Mouse (Mus musculus) C2C12 (cell line): Measurements from ENCODE around the gene Kifc3. TPM values are rescaled to one million over a fixed set of nuclear protein-coding genes. Genes with fewer than 3 reads are reported as not detected.
A peak's percentile ranks its signal among the peaks of the same experiment; 100 is the strongest.

Experiments
- H3K27me3 ChIP-seq: one replicate; pipeline ENCODE4 v1.6.1; 2011; ENCODE audit not compliant: control insufficient read depth, insufficient read depth, insufficient read length
- H3K36me3 ChIP-seq: one replicate; pipeline ENCODE4 v1.6.1; 2011; ENCODE audit not compliant: control insufficient read depth, insufficient read depth
- H3K4me3 ChIP-seq: one replicate; pipeline ENCODE4 v1.5.1; 2011; ENCODE audit warnings: mild to moderate bottlenecking, control low read depth; ENCODE audit not compliant: poor library complexity, insufficient read depth, severe bottlenecking
- H3K79me2 ChIP-seq: one replicate; pipeline ENCODE4 v1.6.1; 2011; ENCODE audit not compliant: control insufficient read depth, insufficient read depth
- H3K79me3 ChIP-seq: one replicate; pipeline ENCODE4 v1.6.1; 2011; ENCODE audit warnings: low read depth, control low read depth
- H3ac ChIP-seq: one replicate; pipeline ENCODE3; 2011; ENCODE audit warnings: low read depth; ENCODE audit not compliant: control insufficient read depth, insufficient read length
- CEBPB ChIP-seq: IDR thresholded peaks from one replicate; pipeline ENCODE4 v1.6.1; 2011; ENCODE audit warnings: low read depth, mild to moderate bottlenecking, control low read depth, moderate library complexity
- CTCF ChIP-seq: IDR thresholded peaks from one replicate; pipeline ENCODE4 v1.5.1; 2011; ENCODE audit not compliant: control insufficient read depth, insufficient read depth, insufficient read length
- FOSL1 ChIP-seq: IDR thresholded peaks from one replicate; pipeline ENCODE4 v1.8.0; 2011; ENCODE audit warnings: mild to moderate bottlenecking, low read length; ENCODE audit not compliant: poor library complexity, insufficient read depth, severe bottlenecking
- MAX ChIP-seq: IDR thresholded peaks from one replicate; pipeline ENCODE4 v1.6.1; 2011; ENCODE audit warnings: mild to moderate bottlenecking, control low read depth
- MYOD1 ChIP-seq: IDR thresholded peaks from one replicate; pipeline ENCODE4 v1.6.1; 2011; ENCODE audit warnings: low read depth; ENCODE audit not compliant: control insufficient read depth, insufficient read length
- MYOG ChIP-seq: IDR thresholded peaks from one replicate; pipeline ENCODE4 v1.6.1; 2011; ENCODE audit not compliant: control insufficient read depth, insufficient read length; ENCODE audit errors: extremely low read depth
- USF1 ChIP-seq: IDR thresholded peaks from one replicate; pipeline ENCODE4 v1.6.1; 2011; ENCODE audit warnings: low read depth, mild to moderate bottlenecking, control low read depth, moderate library complexity
- polyA plus RNA-seq: library from polyadenylated mRNA; unstranded; fragments of >200 nt; fragmentation: generic; extraction: Trizol; gene quantifications from one replicate; pipeline ENCODE4 v1.2.1, GENCODE M21; 2012; ENCODE audit warnings: missing spikeins

The Kifc3 gene
- polyA plus RNA-seq, 1 experiment, result 13.8 TPM

GRCm38 (mm10) chr8:95141026-95141425 is 61.6 kb downstream of the Kifc3 start:
- TF ChIP-seq USF1 (no peak), MYOD1 (no peak), FOSL1 (no peak), MAX (no peak), MYOG (no peak), CTCF (no peak), CEBPB (no peak)
- Histone ChIP-seq H3K27me3 (no peaks in the 10 kb centered on the region), H3K4me3 (no peak overlapping the region)

GRCm38 (mm10) chr8:95140555-95140954 is 62.1 kb downstream of the Kifc3 start:
- H3K79me3 ChIP-seq, result no peaks in the 10 kb centered on the region
- no peaks in the 10 kb centered on the region for H3K36me3 ChIP-seq
- no peak for TF ChIP-seq FOSL1
- no peak for TF ChIP-seq MYOG
- TF ChIP-seq USF1, result no peak
- TF ChIP-seq CTCF, result no peak
- TF ChIP-seq CEBPB, result no peak
- TF ChIP-seq MYOD1, result no peak
- TF ChIP-seq MAX, result no peak
- H3ac ChIP-seq, result no peak overlapping the region
- no peak overlapping the region for H3K4me3 ChIP-seq
- H3K27me3 ChIP-seq, result no peaks in the 10 kb centered on the region
- H3K79me2 ChIP-seq, result no peaks in the 10 kb centered on the region

More at GRCm38 (mm10) chr8:95141026-95141425, 61.6 kb downstream of the Kifc3 start:
- H3K36me3 ChIP-seq, result no peaks in the 10 kb centered on the region
- no peak overlapping the region for H3ac ChIP-seq
- no peaks in the 10 kb centered on the region for H3K79me3 ChIP-seq
- H3K79me2 ChIP-seq, result no peaks in the 10 kb centered on the region

- H3K36me3 ChIP-seq, result no peaks in the 10 kb centered on the region
- H3K4me3 ChIP-seq, result no peak overlapping the region
- TF ChIP-seq MYOG (no peak), CEBPB (no peak), MAX (no peak), CTCF (no peak)
- H3K79me2 ChIP-seq, result no peaks in the 10 kb centered on the region
- H3K27me3 ChIP-seq, result no peaks in the 10 kb centered on the region
- no peaks in the 10 kb centered on the region for H3K79me3 ChIP-seq
- H3ac ChIP-seq, result no peak overlapping the region
Measured at GRCm38 (mm10) chr8:95139051-95139365, 63.6 kb downstream of the Kifc3 start.

- H3ac ChIP-seq, result no peak overlapping the region
- no peaks in the 10 kb centered on the region for H3K79me2 ChIP-seq
- H3K79me3 ChIP-seq, result no peaks in the 10 kb centered on the region
- no peak overlapping the region for H3K4me3 ChIP-seq
- H3K36me3 ChIP-seq, result no peaks in the 10 kb centered on the region
- TF ChIP-seq CEBPB (no peak), USF1 (no peak), MYOG (no peak), FOSL1 (no peak), CTCF (no peak)
- no peaks in the 10 kb centered on the region for H3K27me3 ChIP-seq
Measured at GRCm38 (mm10) chr8:95138341-95139050, 64.1 kb downstream of the Kifc3 start.

GRCm38 (mm10) chr8:95137641-95138098 is 64.9 kb downstream of the Kifc3 start:
- Histone ChIP-seq H3K4me3 (no peak overlapping the region), H3ac (peak overlapping the region; percentile 19), H3K79me3 (no peaks in the 10 kb centered on the region), H3K36me3 (no peaks in the 10 kb centered on the region), H3K27me3 (no peaks in the 10 kb centered on the region), H3K79me2 (no peaks in the 10 kb centered on the region)
- TF ChIP-seq MYOD1, result no peak
- TF ChIP-seq FOSL1, result no peak
- no peak for TF ChIP-seq USF1
- no peak for TF ChIP-seq MYOG
- no peak for TF ChIP-seq MAX
- TF ChIP-seq CEBPB, result no peak
- no peak for TF ChIP-seq CTCF

GRCm38 (mm10) chr8:95137201-95137600 is 65.4 kb downstream of the Kifc3 start:
- Histone ChIP-seq H3K79me3 (no peaks in the 10 kb centered on the region), H3K79me2 (no peaks in the 10 kb centered on the region), H3K36me3 (no peaks in the 10 kb centered on the region), H3K4me3 (no peak overlapping the region), H3K27me3 (no peaks in the 10 kb centered on the region), H3ac (peak overlapping the region; percentile 24)
- TF ChIP-seq CEBPB (no peak), MAX (no peak), FOSL1 (no peak), MYOD1 (no peak), USF1 (no peak), MYOG (no peak), CTCF (no peak)
